Mouse (Mus musculus) adrenal gland, postnatal 10 days (tissue): ENCODE results near the gene Usp8. TPM values are rescaled to one million over a fixed set of nuclear protein-coding genes. Genes with fewer than 3 reads are reported as not detected.

Source experiments
- DNase-seq: peaks from one replicate; pipeline ENCODE4 v3.0.0; 2021; ENCODE audit warnings: mixed read lengths
- total RNA-seq, 2 experiments: library from RNA; stranded (reverse); gene quantifications; 2 replicates each; pipeline ENCODE4 v1.2.3; 2021

Gene Usp8
- total RNA-seq, 2 experiments from 2014 or later, result 55.5 to 59.3 TPM

DNA sequence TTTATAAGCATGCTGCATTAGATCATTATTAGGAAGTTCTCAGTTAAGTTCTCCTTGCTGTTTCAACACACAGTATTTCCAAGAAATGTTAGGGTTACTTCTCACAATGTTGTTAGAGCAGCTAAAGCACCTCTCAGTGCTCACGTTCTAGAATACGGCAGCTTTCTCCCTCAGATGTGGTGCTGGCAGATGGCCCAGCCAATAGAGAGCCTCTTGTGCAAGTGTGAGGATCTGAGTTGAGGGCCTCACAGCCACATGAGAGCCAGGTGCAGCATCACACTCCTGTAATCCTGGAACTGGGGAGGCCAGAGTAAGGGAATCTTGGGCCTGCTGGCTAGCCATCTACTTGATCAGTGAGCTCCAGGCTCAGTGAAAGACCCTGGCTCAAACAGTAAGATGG lies 33.2 kb downstream of the Usp8 start:
- peak; percentile 15 for DNase-seq

DNA sequence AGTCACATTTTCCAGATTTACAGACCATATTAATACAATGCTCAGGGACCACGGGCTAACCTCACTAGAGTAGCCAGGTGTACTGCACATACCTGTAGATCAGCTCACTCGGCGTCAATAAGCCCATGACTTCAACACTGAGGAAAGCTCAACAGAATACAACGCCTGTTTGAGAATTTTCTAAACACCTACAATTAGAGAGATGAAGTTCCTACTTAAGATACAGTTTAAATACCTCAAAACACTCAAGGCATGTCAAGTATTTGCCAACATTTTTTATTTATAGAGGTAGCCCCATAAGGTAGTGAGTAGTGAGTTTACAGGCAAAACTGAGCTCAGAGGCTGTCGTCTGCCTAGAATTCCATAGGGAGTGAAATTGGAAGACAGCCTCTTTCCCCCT lies 36.3 kb downstream of the Usp8 start:
- DNase-seq, result no peak

DNA sequence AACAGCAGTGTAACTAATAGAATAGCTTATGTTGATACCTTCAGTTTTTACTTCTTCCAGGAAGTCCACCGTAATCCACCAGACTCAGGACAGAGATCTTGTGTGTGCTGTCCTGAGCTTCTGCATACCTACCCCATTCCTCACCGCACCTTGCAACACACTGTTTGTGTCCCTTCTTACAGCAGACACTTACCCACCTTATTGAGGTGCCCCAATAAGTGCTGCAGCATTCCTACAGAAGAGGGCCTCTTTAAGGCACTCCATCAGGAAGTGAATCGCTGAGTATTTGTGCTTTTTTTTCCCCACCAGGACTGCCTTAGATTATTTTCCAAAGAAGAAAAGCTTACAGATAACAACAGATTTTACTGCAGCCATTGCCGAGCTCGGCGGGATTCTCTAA lies 48.5 kb downstream of the Usp8 start:
- DNase-seq, result no peak

DNA sequence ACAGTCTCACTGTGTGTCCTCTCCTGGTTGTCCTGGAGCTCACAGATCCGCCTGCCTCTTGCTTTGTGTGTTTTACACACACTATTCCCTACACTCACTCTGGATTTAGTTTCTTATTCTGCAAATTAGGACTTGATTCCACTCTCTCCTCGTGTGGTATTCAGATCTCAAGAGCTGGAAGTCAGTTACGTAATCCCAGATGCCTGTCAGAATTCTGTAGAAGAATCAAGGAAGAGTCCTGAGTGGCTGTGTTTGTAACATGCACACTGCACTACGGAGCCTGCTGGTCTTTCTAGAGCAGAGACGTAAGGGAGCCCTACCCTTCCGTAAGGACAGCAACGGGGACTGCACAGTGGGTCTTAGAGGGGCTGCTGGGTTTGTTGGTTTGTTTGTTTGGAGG lies 52.2 kb downstream of the Usp8 start:
- no peak for DNase-seq

DNA sequence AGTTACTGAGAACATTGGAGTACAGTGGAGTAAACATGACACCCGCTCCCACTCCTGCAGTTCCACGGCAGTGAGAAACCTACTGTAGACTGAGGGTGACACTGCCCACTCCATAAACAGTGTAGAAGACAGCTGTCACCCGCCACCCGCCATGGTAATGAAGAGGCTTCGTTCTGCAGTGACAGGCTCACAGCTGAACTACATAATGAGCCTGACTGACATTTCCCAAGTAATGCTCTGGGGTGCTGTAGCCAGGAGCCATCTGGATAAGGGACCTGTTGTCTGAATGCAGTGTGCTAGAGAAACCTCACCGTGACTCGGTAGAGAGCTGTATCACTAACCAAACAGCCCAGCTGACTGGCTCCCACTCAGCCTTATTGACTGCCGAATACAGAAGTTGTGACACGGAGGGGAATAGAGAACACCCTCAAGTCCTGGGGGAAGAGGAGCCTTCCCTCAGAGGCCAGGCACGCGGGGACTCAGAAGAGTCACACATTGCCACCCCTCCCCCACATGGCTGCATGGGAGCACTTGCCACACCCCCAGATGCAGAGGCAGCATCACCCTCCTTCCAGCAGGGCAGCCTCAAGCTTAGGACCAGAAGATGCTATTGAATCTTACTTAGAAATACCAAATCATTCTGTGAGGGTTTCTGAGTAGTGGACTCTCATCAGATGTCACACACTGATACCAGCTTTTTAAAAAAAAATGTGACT lies 58.9 kb downstream of the Usp8 start:
- DNase-seq, result no peak

DNA sequence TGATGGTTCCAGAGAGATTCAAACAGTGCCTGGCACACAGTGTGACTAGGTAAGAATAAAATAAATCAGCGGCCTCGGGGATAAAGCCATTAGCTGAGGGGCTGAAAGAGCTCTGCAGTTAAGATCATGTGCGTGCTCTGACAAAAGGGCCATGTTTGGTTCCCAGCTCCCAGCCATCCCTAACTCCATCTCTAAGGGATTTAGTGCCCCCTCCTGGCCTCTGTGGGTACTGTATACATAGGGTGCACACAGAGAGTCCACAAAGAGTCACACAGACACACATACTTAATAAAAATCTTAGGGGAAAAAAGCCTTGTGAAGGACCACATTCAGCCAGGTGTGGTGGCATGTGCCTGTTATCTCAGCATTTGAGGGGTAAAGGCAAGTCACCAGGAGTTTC lies 60.5 kb downstream of the Usp8 start:
- DNase-seq, result no peak

DNA sequence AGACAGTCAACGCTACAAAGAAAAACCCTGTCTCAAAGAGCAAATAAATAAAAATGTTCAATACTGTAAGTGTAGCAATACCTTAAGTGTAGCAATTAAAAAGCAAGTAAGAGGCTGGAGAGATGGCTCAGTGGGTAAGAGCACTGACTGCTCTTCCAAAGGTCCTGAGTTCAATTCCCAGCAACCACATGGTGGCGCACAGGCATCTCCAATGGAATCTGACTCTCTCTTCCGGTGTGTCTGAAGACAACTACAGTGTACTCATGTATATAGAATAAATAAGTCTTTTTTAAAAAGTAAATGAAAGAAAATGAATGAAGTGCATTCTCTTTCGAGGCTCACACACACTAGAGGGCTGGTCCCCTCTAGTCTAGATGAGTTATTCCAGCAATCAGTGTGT lies 61.1 kb downstream of the Usp8 start:
- DNase-seq, result no peak

DNA sequence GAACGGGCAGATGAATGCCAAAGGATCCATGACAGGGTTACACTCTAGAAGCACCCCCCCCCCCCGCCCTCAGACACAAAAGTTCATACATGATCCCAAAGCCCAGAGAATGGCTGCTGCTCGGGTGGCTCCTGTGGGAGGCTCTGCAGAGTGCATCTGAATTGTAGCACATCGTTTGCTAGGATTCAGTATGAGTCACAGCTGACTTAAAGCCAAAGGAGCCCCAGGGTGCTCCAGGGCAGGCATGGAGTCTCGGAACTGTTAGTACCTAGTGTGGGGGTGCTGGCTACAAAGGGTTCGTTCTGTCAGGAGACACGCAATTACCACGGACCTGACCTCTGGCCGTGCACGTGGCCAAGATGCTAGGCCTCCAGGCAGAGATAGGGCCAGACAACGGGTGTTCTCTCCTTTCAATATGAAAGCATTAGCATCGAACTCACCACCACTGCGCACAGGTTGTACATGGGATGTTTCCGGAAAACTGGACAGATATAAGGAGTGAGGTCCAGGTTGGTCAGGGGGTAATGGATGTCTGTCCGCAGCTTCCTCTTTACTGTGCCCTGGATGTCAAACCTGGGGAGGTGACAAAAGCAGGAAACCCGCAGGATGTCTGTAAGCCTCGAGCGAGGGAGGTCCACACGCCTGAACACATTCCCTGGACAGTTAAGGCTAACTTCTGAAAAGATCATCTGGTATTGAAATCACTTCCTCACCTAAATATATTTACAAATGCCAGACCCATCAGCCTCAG lies 62.5 kb downstream of the Usp8 start:
- no peak for DNase-seq

DNA sequence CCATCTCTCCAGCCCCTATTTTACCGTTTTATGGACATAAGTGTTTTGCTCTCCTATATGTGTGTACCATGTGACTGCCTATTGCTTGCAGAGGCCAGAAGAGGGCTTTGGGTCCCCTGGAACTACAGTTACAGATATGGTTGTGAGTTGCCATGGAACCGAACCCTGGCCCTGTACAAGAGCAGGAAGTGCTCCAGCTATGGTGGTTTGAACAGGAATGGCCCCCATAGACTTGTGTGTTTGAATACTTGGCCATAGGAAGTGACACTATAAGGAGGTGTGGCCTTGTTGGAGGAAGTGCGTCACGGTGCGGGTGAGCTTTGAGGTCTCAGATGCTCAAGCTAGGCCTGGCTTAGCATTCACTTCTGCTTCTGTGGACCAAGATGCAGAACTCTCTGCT lies 65.1 kb downstream of the Usp8 start:
- no peak for DNase-seq

DNA sequence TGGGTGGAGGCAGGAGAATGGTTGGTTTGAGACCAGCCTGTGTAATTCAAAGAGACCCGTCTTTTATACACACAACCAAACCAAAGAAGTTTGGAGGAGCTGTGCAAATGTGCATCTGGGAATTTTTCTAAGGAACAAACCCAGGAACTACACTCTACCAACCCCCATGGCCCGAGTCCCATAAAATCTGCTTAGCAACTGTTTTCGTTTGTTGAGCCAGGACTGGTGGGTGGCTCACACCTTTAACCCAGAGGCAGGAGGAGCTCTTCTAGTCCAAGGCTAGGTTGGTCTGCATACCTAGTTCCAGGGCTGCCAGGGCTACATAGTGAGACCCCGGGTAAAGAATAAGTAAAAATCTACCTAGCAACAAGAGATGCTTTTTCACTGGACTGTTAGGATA lies 68.8 kb downstream of the Usp8 start:
- no peak for DNase-seq

DNA sequence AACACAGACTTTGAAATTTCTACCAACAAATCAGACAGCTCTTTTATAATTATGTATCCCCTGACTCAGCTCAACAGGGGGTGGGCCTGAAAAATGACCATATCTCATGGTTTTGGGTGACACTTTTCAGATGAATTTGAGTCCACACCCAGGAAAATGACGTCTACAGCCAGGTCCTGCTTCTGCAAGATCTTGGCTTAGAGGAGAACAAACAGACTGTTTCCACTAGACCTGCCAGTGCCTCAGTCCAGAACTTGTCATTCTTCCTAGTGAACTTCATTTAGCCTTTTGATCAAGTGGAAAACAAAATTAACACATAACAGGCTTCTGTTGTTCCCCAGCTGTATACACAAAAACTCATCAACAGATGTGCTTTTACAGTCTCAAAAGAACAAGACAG lies 69.3 kb downstream of the Usp8 start:
- DNase-seq, result no peak

DNA sequence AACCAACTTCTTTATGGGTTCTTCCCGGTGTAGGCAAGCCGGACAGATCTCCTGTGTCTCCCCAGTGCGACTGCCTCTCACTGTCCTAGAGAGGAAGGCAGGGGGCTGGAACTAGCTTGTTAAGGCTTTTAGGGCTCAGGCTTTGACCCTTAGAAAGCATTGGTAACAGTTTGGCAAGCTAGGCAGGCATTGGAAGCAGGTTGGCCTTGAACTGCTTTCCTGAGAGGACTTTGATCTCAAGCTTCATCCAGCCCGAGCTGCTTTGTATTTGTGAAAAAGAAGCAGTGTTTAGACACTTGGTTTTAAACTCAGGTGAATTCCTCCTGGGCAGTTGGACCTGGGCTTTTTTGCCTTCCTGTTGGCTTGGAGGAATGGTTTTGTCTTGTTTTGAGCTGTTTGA lies 71.7 kb downstream of the Usp8 start:
- DNase-seq, result no peak

DNA sequence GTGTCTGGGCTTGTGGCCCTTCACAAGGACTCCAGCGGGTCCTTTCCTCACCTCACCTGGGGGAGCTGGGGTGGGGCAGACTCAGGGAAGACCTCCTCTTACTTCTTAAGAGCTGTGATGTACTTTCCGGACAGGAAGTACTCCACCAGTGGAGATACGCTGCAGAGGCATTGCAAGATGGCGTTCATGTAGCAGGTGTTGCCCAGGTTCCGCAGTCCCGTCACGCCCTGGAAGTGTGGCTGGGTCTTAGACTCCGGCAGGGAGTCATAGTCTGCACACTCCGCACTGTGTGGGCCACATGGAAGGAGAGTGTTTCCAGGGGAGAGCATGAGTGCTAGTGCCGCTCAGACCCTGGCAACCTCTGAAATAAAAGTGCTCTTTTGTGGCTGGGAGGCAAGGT lies 73.2 kb downstream of the Usp8 start:
- no peak for DNase-seq

DNA sequence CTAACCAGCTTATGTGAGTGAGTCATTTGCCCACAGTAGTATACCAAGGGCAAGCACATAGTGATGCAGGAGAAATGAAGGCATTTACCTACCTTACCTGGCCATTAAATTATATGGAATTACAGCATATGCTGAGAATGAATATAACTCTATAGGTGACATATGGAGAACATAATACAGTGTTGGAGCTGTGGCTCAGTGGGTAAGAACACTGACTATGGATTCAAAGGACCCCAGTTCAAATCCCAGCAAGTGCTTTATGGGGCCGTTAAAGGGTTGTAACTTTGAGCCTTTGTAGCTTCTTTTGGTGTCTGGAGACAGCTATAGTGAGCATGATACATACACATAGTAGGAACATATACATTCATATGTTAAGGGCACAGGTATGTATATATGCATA lies 74.3 kb downstream of the Usp8 start:
- no peak for DNase-seq

DNA sequence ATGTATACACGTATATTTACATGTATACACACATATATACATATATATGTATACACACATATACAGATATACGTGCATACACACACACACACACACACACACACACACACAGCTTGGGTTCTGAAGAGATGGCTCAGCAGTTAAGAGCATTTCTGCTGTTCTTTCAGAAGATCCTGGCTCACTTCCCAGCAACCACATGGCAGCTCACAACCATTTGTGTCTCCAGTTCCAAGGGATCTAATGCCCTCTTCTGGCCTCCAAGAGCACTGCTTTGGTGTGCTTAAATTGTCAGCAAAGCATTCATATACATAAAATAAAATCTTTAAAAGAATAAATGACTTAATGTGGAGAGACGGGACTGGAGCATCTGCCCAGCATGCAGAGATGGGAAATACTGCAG lies 75.3 kb downstream of the Usp8 start:
- peak; percentile 72 for DNase-seq

DNA sequence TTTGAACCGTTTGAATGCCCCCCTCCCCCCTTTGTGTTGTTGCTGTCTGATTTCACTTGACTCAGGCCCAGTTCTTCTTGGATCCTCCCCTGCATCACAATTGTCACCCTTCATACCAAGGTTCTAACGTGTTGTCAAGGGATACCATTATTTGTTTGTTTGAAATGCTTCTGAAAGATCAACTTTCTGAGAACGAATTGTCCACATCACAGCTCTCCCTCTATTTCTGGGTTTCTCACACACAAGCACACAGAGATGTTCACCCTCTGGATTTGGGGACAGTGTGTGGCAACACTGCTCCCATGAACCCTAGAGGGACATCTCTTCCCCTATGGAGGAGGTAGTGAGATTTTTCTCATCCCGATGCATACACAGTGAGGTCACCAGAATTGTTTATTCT lies 76.2 kb downstream of the Usp8 start, which contains the start of gene Usp50:
Usp50 (minus strand) TSS at position 101 of the 400 bp plus-strand sequence.
- no peak for DNase-seq

DNA sequence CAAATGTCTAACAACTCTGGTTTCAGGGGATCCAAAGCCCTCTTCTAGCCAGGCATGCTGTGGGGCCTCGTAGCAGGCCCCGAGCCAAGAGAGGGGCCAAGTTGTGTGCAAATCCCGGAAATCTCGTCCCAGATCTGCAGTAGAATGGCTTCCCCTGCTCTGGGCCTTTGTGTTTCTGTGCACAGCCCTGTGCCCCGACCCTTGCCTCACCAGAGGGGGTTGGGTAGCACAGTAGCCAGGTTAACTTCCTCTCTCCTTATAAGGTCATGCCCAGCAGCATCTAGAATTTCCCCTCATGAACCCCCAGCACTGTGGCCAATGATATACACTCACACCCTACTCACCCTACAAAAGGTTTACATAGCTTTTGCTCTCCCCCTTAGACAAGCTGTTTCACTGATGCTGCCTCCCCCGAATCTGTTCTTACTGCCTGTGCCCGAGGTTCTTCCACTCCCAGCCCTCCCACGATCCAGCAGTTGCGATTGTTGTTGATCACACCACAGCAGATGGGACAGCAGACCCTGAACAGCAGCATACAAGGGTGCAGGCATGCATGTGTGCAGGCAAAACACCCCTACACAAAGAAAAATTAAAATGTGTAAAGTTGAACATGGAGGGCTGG lies 80.7 kb downstream of the Usp8 start:
- DNase-seq, result no peak

DNA sequence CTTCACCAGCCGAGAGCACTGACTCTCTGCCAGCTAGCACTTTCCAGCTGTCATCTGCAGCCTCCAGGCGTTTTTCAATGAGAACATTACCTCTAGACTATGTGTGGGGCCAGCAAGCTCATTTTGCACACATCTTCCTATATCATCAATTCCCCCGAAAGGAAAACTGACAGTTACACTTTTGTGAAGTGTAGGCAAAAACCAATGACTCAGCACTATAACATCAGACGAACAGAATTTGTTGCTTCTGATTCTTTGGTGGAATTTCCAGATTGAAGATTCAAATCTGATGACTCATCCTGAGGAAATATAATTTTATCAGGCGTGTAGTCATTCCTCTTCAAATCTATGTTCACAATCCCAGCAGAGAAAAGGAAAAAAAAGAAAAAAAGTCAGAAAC lies 85.5 kb downstream of the Usp8 start:
- DNase-seq, result no peak

DNA sequence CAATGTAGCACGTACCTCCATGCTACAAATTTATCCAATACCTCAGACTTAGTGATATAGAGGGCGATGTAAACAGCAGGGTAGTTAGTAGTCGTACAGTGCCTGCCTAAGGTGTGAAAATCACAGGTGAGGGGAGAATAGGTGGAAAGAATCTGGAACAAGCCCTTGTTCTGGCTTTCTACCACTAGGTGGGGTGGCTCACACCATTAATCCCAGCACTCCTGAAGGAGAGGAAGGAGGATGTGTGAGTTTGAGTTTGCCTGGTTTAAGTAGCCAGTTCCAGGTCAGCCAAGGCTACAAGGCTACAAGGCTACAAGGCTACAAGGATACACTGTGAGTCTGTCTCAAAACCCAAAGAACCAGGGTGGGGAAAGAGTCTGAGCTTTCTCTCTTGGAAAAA lies 88.6 kb downstream of the Usp8 start:
- no peak for DNase-seq

DNA sequence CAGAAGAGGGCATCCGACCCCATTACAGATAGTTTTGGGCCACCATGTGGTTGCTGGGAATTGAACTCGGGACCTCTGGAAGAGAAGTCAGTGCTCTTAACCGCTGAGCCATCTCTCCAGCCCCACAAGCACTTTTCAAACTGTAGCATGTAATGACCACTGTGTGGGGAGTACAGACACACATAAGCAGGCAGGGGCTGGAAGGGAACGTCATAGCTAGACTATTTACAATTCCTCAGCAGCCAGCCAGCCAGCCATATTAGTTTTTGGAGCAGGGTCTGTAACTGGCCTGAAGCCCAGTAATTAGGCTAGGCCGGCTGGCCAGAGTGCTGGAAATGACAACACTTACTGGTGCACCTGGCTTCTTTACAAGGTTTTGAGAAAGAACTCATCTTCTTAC lies 91.3 kb downstream of the Usp8 start:
- DNase-seq, result no peak

DNA sequence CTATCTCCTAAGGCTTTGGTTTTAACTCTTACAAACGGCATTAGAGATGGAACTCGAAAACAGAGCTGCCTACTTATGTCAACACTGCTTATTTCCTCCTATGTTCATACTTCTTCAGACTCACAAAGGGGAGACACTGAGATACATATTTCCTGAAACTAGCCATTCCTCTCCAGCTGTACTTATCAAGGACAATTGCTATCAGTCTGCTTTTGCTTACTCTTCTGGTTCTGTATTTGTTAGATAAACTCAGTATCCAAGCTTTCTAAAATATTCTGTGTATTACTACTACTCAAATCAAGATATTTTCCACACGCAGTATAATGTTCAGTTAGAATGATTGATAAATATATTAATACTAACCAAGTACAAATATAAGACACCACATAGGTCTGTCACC lies 94.9 kb downstream of the Usp8 start:
- no peak for DNase-seq
